Mouse (Mus musculus) cerebellum, adult 11 months (tissue): ENCODE results near the gene Gstp1.
"Not testable (repeated sequence)": the region's sequence is repeated elsewhere in the genome, so short reads cannot be mapped to it uniquely, and the experiment has no call there.

Experiments used
- DNase-seq: peaks from one replicate; pipeline ENCODE4 v3.0.0; 2022

Gstp1 gene

GRCm38 (mm10) chr19:4060044-4060898 is 22.5 kb upstream of the Gstp1 start:
- not testable (repeated sequence) for DNase-seq

- DNase-seq: no peak
Measured at GRCm38 (mm10) chr19:4059069-4059740, 21.4 kb upstream of the Gstp1 start, which contains the start of gene Gstp3. Gstp3 (minus strand) TSS chr19:4059569.

- no peak for DNase-seq
Measured at GRCm38 (mm10) chr19:4058581-4058980, 20.8 kb upstream of the Gstp1 start.

GRCm38 (mm10) chr19:4057962-4058361 is 20.2 kb upstream of the Gstp1 start:
- DNase-seq: no peak

GRCm38 (mm10) chr19:4057389-4057788 is 19.6 kb upstream of the Gstp1 start:
- DNase-seq: no peak

GRCm38 (mm10) chr19:4056727-4057126 is 18.9 kb upstream of the Gstp1 start:
- no peak for DNase-seq

GRCm38 (mm10) chr19:4055947-4056693 is 18.3 kb upstream of the Gstp1 start:
- DNase-seq: no peak

- DNase-seq: peak; percentile 65
Measured at GRCm38 (mm10) chr19:4055216-4055946, 17.6 kb upstream of the Gstp1 start.

- DNase-seq: no peak
Measured at GRCm38 (mm10) chr19:4054613-4055012, 16.8 kb upstream of the Gstp1 start.

- no peak for DNase-seq
Measured at GRCm38 (mm10) chr19:4052516-4053030, 14.8 kb upstream of the Gstp1 start.

- peak; percentile 57 for DNase-seq
Measured at GRCm38 (mm10) chr19:4051741-4052515, 14.1 kb upstream of the Gstp1 start.

- DNase-seq: no peak
Measured at GRCm38 (mm10) chr19:4051016-4051415, 13.2 kb upstream of the Gstp1 start.

- not testable (repeated sequence) for DNase-seq
Measured at GRCm38 (mm10) chr19:4049069-4049468, 11.3 kb upstream of the Gstp1 start.

GRCm38 (mm10) chr19:4047859-4048258 is 10.1 kb upstream of the Gstp1 start:
- peak; percentile 80 for DNase-seq

- no peak for DNase-seq
Measured at GRCm38 (mm10) chr19:4046866-4047254, 9.1 kb upstream of the Gstp1 start.

- peak; percentile 77 for DNase-seq
Measured at GRCm38 (mm10) chr19:4045966-4046865, 8.4 kb upstream of the Gstp1 start, which contains the start of gene Gstp2. Gstp2 (minus strand) TSS chr19:4046023.

GRCm38 (mm10) chr19:4044109-4044508 is 6.3 kb upstream of the Gstp1 start:
- not testable (repeated sequence) for DNase-seq

GRCm38 (mm10) chr19:4042124-4042523 is 4.3 kb upstream of the Gstp1 start:
- no peak for DNase-seq

GRCm38 (mm10) chr19:4041500-4041899 is 3.7 kb upstream of the Gstp1 start:
- DNase-seq: not testable (repeated sequence)

- DNase-seq: not testable (repeated sequence)
Measured at GRCm38 (mm10) chr19:4040941-4041340, 3.2 kb upstream of the Gstp1 start.
